Mouse (Mus musculus): ENCODE data around the gene Enthd1. TPM values are rescaled to one million over a fixed set of nuclear protein-coding genes. Genes with fewer than 3 reads are reported as not detected.

The Enthd1 gene
- polyA plus RNA-seq (2012; rRNA removed): not detected in 2 replicates

DNA sequence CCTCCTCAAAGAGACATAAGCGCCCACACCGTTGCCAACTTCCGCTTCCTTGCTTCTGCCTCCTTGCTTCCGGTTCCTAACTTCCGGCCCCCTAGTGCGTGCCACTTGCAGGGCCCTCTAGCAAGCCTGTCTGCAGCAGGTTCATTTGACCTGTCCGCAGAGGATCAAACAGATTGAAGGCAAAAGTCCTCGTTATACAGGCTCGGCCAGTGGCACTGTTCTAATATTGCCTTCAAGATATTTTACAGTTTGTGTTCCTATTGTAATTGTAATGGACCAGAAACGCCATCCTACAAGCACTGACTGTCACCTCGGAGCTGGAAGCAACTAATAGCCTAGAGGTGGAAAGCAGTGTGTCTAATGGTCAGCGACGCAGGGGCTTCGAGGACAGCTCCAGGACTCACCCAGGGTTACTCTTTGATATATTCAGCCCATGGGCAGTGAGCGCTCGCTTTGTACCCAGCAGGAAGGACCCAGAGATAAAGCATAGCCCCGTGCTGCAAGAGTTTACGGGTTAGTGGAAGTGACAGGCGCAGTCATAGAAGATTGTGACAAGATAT lies at the start of gene Enthd1:
Gene Enthd1, minus strand, starts transcription at position 51 of the 560 bp plus-strand sequence.

DNA sequence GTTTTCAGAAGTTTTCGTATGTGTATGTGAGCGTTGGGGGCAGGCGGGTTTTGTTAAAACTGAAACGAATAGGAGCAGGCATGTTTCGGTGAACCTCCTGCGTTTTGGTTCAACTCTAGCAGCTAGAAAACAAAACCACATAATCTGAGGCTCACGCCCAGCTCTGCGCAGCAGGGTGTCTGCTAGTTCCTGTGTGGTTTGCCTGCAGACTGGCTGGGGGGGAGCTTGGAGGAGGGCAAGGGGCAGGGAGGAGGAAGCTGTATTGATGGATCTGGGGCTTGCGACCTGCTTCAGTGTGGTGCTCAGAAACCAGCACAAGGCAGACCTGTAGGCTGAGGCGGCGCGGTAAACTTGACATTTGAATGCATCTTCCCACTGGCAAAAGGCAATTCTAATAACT lies 7.3 kb upstream of the Enthd1 start, which contains the start of gene Grap2:
Gene Grap2, plus strand, starts transcription at position 304 of the 400 bp plus-strand sequence.

Other genes with a start within 250 kb of the Enthd1 start
- 3.6 and 5.0 TPM in 2 replicates for gene Grap2, start 7.4 kb upstream of the Enthd1 start, polyA plus RNA-seq (2012; rRNA removed)
- 2.5 and 3.6 TPM in 2 replicates for gene Fam83f, start 106.7 kb upstream of the Enthd1 start, polyA plus RNA-seq (2012; rRNA removed)
- 4.5 and 5.7 TPM in 2 replicates for gene Tnrc6b, start 146.2 kb upstream of the Enthd1 start, polyA plus RNA-seq (2012; rRNA removed)